Mouse (Mus musculus): ENCODE measurements at regions not wholly inside any gene's neighbourhood (a gene's known extent, or its start where the extent isn't known, plus 50 kb on each side); places are given as distances from the start of the nearest gene placed in this dataset.

DNA sequence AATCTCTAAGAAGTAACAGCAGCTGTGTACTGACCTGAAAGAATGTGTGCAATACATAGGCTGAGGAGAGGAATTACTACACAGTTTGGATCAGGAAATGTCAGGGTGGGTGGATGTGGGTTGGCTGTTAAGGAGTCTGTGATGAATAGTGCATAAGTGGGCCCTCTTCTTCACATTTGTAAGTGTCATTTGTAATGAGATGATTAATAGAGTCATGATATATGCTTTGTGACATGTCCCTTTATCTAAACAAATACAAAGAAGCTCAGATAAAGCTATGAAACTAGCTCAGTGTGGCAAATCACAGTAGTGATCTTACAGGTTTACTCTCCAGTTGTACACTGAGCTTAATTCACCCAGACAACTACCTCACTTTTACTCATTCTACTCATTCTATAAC, 867.9 kb downstream of the Kcna4 start:
- Histone ChIP-seq H3K36me3 (ENCODE audit: control insufficient read depth, insufficient read depth, low read length, poor library complexity, severe bottlenecking) (no peaks in the 10 kb centered on the region), H3K4me1 (ENCODE audit: control insufficient read depth in 2 of 2, insufficient read depth in 2 of 2, low read length in 2 of 2, poor library complexity in 1 of 2) (no peaks in the 10 kb centered on the region), H3K27ac (ENCODE audit: insufficient read depth, low read depth, low read length, poor library complexity, severe bottlenecking) (no peak overlapping the region), H3K9me3 (ENCODE audit: control insufficient read depth, insufficient read depth, low read depth, low read length) (no peaks in the 10 kb centered on the region), H3K9ac (ENCODE audit: insufficient read depth, low read depth, low read length, poor library complexity, severe bottlenecking) (no peak overlapping the region), H3K4me3 (ENCODE audit: insufficient read depth in 1 of 2, low read depth in 1 of 2, low read length in 2 of 2, poor library complexity in 1 of 2, severe bottlenecking in 1 of 2) (no peak overlapping the region)
- in situ Hi-C loops (cut with MboI; ENCODE audit: low sequenced_read_pairs in 2 of 2, unreplicated experiment in 2 of 2): no loop called here
- TF ChIP-seq MAFK (IDR thresholded peaks at IDR 0.05; ENCODE audit: insufficient read depth, low read depth, low read length) (no peak), CHD2 (IDR thresholded peaks at IDR 0.05; ENCODE audit: low read depth, low read length) (no peak), ZNF384 (IDR thresholded peaks at IDR 0.05; ENCODE audit: low read depth, low read length) (no peak), HCFC1 (IDR thresholded peaks at IDR 0.05; ENCODE audit: borderline replicate concordance, insufficient read depth, low read length) (no peak), ZC3H11A (IDR thresholded peaks at IDR 0.05; ENCODE audit: borderline replicate concordance, low read depth, low read length) (no peak)
- no peak for DNase-seq (ENCODE audit: low read depth, low spot score)

GRCm38 (mm10) chr2:108160865-108161264, 870.4 kb downstream of the Kcna4 start:
- Histone ChIP-seq H3K36me3 (ENCODE audit: control insufficient read depth, insufficient read depth, low read length, poor library complexity, severe bottlenecking) (no peaks in the 10 kb centered on the region), H3K9me3 (ENCODE audit: control insufficient read depth, insufficient read depth, low read depth, low read length) (no peaks in the 10 kb centered on the region), H3K4me1 (ENCODE audit: control insufficient read depth in 2 of 2, insufficient read depth in 2 of 2, low read length in 2 of 2, poor library complexity in 1 of 2) (no peaks in the 10 kb centered on the region), H3K4me3 (ENCODE audit: insufficient read depth in 1 of 2, low read depth in 1 of 2, low read length in 2 of 2, poor library complexity in 1 of 2, severe bottlenecking in 1 of 2) (no peak overlapping the region), H3K9ac (ENCODE audit: insufficient read depth, low read depth, low read length, poor library complexity, severe bottlenecking) (no peak overlapping the region), H3K27ac (ENCODE audit: insufficient read depth, low read depth, low read length, poor library complexity, severe bottlenecking) (no peak overlapping the region)
- in situ Hi-C loops (cut with MboI; ENCODE audit: low sequenced_read_pairs in 2 of 2, unreplicated experiment in 2 of 2): no loop called here
- no peak for DNase-seq (ENCODE audit: low read depth, low spot score)
- TF ChIP-seq ZC3H11A (IDR thresholded peaks at IDR 0.05; ENCODE audit: borderline replicate concordance, low read depth, low read length) (no peak), HCFC1 (IDR thresholded peaks at IDR 0.05; ENCODE audit: borderline replicate concordance, insufficient read depth, low read length) (no peak), MAFK (IDR thresholded peaks at IDR 0.05; ENCODE audit: insufficient read depth, low read depth, low read length) (no peak), ZNF384 (IDR thresholded peaks at IDR 0.05; ENCODE audit: low read depth, low read length) (no peak), CHD2 (IDR thresholded peaks at IDR 0.05; ENCODE audit: low read depth, low read length) (no peak)

DNA sequence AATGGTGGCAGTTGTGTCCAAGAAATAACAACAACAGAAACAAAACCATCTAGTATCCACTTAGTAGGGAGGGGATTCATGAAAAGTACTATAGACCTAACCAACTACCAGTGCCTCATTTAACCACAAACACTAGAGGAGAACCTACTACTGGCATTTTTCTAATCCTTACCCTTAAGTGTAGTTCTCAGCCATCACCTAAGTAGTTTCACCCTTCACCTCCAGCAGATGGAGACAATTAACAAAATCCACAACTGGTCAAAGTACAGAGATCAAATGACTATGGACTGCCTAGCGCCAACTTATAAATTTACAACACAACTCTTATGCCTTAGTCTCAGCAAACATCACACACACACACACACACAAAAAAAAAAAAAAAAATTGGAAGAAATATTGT, 874.6 kb downstream of the Kcna4 start:
- no peaks in the 10 kb centered on the region for H3K4me1 ChIP-seq (ENCODE audit: control insufficient read depth in 2 of 2, insufficient read depth in 2 of 2, low read length in 2 of 2, poor library complexity in 1 of 2)
- in situ Hi-C loops (cut with MboI; ENCODE audit: low sequenced_read_pairs in 2 of 2, unreplicated experiment in 2 of 2): no loop called here
- no peak for DNase-seq (ENCODE audit: low read depth, low spot score)

More for the DNA sequence above, 874.6 kb downstream of the Kcna4 start:
- no peak overlapping the region for H3K27ac ChIP-seq (ENCODE audit: insufficient read depth, low read depth, low read length, poor library complexity, severe bottlenecking)
- H3K4me3 ChIP-seq (ENCODE audit: insufficient read depth in 1 of 2, low read depth in 1 of 2, low read length in 2 of 2, poor library complexity in 1 of 2, severe bottlenecking in 1 of 2): no peak overlapping the region
- no peak overlapping the region for H3K9ac ChIP-seq (ENCODE audit: insufficient read depth, low read depth, low read length, poor library complexity, severe bottlenecking)
- H3K9me3 ChIP-seq (ENCODE audit: control insufficient read depth, insufficient read depth, low read depth, low read length): no peaks in the 10 kb centered on the region
- no peaks in the 10 kb centered on the region for H3K36me3 ChIP-seq (ENCODE audit: control insufficient read depth, insufficient read depth, low read length, poor library complexity, severe bottlenecking)
- TF ChIP-seq ZNF384 (IDR thresholded peaks at IDR 0.05; ENCODE audit: low read depth, low read length) (no peak), HCFC1 (IDR thresholded peaks at IDR 0.05; ENCODE audit: borderline replicate concordance, insufficient read depth, low read length) (no peak), CHD2 (IDR thresholded peaks at IDR 0.05; ENCODE audit: low read depth, low read length) (no peak), MAFK (IDR thresholded peaks at IDR 0.05; ENCODE audit: insufficient read depth, low read depth, low read length) (no peak), ZC3H11A (IDR thresholded peaks at IDR 0.05; ENCODE audit: borderline replicate concordance, low read depth, low read length) (no peak)

All from ES-E14 (cell line).